Mouse (Mus musculus): ENCODE results near the gene Vmn1r214.

DNA sequence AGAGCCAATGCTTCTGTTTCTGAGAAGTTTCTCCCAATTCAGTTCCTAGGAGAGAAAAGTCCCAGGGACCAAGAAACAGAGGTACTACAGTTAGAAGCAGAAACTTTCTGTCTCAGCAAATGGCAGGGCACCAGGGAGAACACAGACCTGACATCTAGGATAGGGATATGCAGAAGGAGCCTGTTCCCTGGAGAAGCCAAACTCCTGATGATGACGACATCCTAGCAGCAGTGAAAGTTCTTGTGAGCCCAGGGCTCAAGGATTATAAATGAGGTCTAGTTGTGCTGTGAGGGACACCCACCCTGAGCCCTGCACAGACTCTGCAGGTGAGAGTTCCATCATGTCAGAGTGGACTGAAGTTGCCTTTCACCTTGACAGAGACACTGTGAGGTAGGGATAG is 37.5 kb downstream of the Vmn1r214 start, which contains the start of gene Vmn1r215:
- TF ChIP-seq POLR2A (IDR thresholded peaks at IDR 0.05; ENCODE audit: control insufficient read depth, extremely low read depth, insufficient read depth, low read length, poor library complexity) (no peak), CTCF (IDR thresholded peaks at IDR 0.05; ENCODE audit: borderline replicate concordance, control insufficient read depth, extremely low read depth, insufficient read depth, low read length, poor library complexity) (no peak)

Measured in thymus, adult 2 months (tissue).